Mouse (Mus musculus) stomach, embryonic 14.5 days (tissue): ENCODE results near the gene Il5. TPM values are rescaled to one million over a fixed set of nuclear protein-coding genes. Genes with fewer than 3 reads are reported as not detected.

Experiments
- ATAC-seq: fragments of 200-750 bp; cut with Nextera tagmentation; 2 replicates; pipeline ENCODE4 v1.8.0; 2017; ENCODE audit warnings: low read depth, moderate TSS enrichment; ENCODE audit not compliant: insufficient number of reproducible peaks, insufficient read depth, low FRiP score
- H3K27ac ChIP-seq: fragments of 300-500 bp; sonication (generic); 2 replicates; pipeline ENCODE4 v1.5.1; 2014; ENCODE audit warnings: mild to moderate bottlenecking, low read length, moderate library complexity, mixed read lengths
- H3K27me3 ChIP-seq: fragments of 300-500 bp; sonication (generic); 2 replicates; pipeline ENCODE4 v1.6.1; 2014; ENCODE audit warnings: low read length, control low read depth, mixed read lengths; ENCODE audit not compliant: control insufficient read depth, insufficient read depth
- H3K36me3 ChIP-seq: fragments of 300-500 bp; sonication (generic); 2 replicates; pipeline ENCODE4 v1.6.1; 2014; ENCODE audit warnings: mild to moderate bottlenecking, control low read depth, low read length, moderate library complexity, mixed read lengths; ENCODE audit not compliant: control insufficient read depth, insufficient read depth
- H3K4me1 ChIP-seq: fragments of 300-500 bp; sonication (generic); 2 replicates; pipeline ENCODE4 v1.6.1; 2014; ENCODE audit warnings: low read length, control low read depth, mixed read lengths; ENCODE audit not compliant: control insufficient read depth, insufficient read depth
- H3K4me2 ChIP-seq: fragments of 300-500 bp; sonication (generic); replicated peaks from 2 replicates; pipeline ENCODE4 v1.6.1; 2014; ENCODE audit warnings: low read depth, low read length, control low read depth
- H3K4me3 ChIP-seq: fragments of 300-500 bp; sonication (generic); 2 replicates; pipeline ENCODE4 v1.5.1; 2014; ENCODE audit warnings: low read depth, low read length, control low read depth
- H3K9ac ChIP-seq: fragments of 300-500 bp; sonication (generic); replicated peaks from 2 replicates; pipeline ENCODE4 v1.6.1; 2014; ENCODE audit warnings: low read depth, mild to moderate bottlenecking, control low read depth, low read length, moderate library complexity, mixed read lengths
- H3K9me3 ChIP-seq: fragments of 300-500 bp; sonication (generic); 2 replicates; pipeline ENCODE4 v1.6.1; 2016; ENCODE audit warnings: low read depth, low read length, control low read depth; ENCODE audit not compliant: control insufficient read depth
- WGBS: fragments of 180-500 bp; shearing (Covaris S2); extraction: QIAGEN DNeasy Blood & Tissue Kit; methylation state at CpG from one replicate; pipeline ENCODE4 v1.1.7; 2014; 5-methylcytosine and 5-hydroxymethylcytosine counted together
- polyA plus RNA-seq: library from polyadenylated mRNA; unstranded; fragments of >200 nt; fragmentation: Nextera tagmentation; extraction: Ambion mirVana; gene quantifications from 2 replicates; pipeline ENCODE4 v1.2.1, GENCODE M21; 2014

Il5 gene
- polyA plus RNA-seq, 1 experiment from 2014 or later: not detected

- peak overlapping the region; percentile 77 for H3K4me3 ChIP-seq
- H3K4me2 ChIP-seq: peak overlapping the region; percentile 63
- no peaks in the 10 kb centered on the region for H3K27me3 ChIP-seq
- H3K36me3 ChIP-seq: peaks cover 8% of the 10 kb centered on the region
- peak overlapping the region; percentile 77 for H3K9ac ChIP-seq
- H3K27ac ChIP-seq: peak overlapping the region; percentile 87
- 7% methylated on average over 29 of the region's 29 CpGs for WGBS
- ATAC-seq: peak; percentile 64; the same call in 1 of the 2 replicates
- H3K4me1 ChIP-seq: 0 out of 2 replicates have a peak, but pooled peaks cover 3% of the 10 kb centered on the region
- H3K9me3 ChIP-seq: no peaks in the 10 kb centered on the region
Observed at GRCm38 (mm10) chr11:53706236-53706933, 14.2 kb upstream of the Il5 start.

- Histone ChIP-seq H3K9ac (peak within 1 kb of the TSS; percentile 77), H3K4me3 (peak within 1 kb of the TSS; percentile 77), H3K27ac (peak within 1 kb of the TSS; percentile 87), H3K27me3 (no peaks in the 10 kb centered on the region), H3K4me2 (peak within 1 kb of the TSS; percentile 63), H3K36me3 (peaks cover 5% of the 10 kb centered on the region), H3K4me1 (0 out of 2 replicates have a peak, but pooled peaks cover 3% of the 10 kb centered on the region), H3K9me3 (no peaks in the 10 kb centered on the region)
- peak; percentile 96 for ATAC-seq
- WGBS: 4% methylated on average over 55 of the region's 55 CpGs
Observed at GRCm38 (mm10) chr11:53706934-53707717, 13.5 kb upstream of the Il5 start, which contains the start of gene Rad50. Gene Rad50 (minus strand): TSS chr11:53707319.

- H3K36me3 ChIP-seq: peaks cover 5% of the 10 kb centered on the region
- H3K4me3 ChIP-seq: peak overlapping the region; percentile 77
- peak overlapping the region; percentile 77; the same call in 1 of the 2 replicates for H3K9ac ChIP-seq
- H3K27me3 ChIP-seq: no peaks in the 10 kb centered on the region
- peak overlapping the region; percentile 87; the same call in 1 of the 2 replicates for H3K27ac ChIP-seq
- peak overlapping the region; percentile 63 for H3K4me2 ChIP-seq
- ATAC-seq: no peak
- no peaks in the 10 kb centered on the region for H3K9me3 ChIP-seq
- H3K4me1 ChIP-seq: 0 out of 2 replicates have a peak, but pooled peaks cover 3% of the 10 kb centered on the region
- 83% methylated on average over 3 of the region's 3 CpGs for WGBS
Observed at GRCm38 (mm10) chr11:53707718-53708009, 12.9 kb upstream of the Il5 start.

- H3K4me1 ChIP-seq: no peaks in the 10 kb centered on the region
- H3K27me3 ChIP-seq: no peaks in the 10 kb centered on the region
- H3K36me3 ChIP-seq: no peaks in the 10 kb centered on the region
- 81% methylated on average over 1 of the region's 1 CpGs for WGBS
- no peak overlapping the region for H3K27ac ChIP-seq
- no peak overlapping the region for H3K9ac ChIP-seq
- H3K9me3 ChIP-seq: no peaks in the 10 kb centered on the region
- H3K4me2 ChIP-seq: no peak overlapping the region
- ATAC-seq: no peak
- no peak overlapping the region for H3K4me3 ChIP-seq
Observed at GRCm38 (mm10) chr11:53719701-53720100, 893 bp upstream of the Il5 start.

- H3K27ac ChIP-seq: no peak overlapping the region
- ATAC-seq: no peak
Observed at GRCm38 (mm10) chr11:53731457-53731856, 10.9 kb downstream of the Il5 start.

GRCm38 (mm10) chr11:53732244-53732643, 11.7 kb downstream of the Il5 start:
- no peaks in the 10 kb centered on the region for H3K36me3 ChIP-seq
- ATAC-seq: no peak
- no peaks in the 10 kb centered on the region for H3K9me3 ChIP-seq
- H3K27ac ChIP-seq: no peak overlapping the region
- H3K4me2 ChIP-seq: no peak overlapping the region
- no peaks in the 10 kb centered on the region for H3K27me3 ChIP-seq
- no peaks in the 10 kb centered on the region for H3K4me1 ChIP-seq
- H3K4me3 ChIP-seq: no peak overlapping the region
- H3K9ac ChIP-seq: no peak overlapping the region
- 87% methylated on average over 8 of the region's 8 CpGs for WGBS

More at GRCm38 (mm10) chr11:53731457-53731856, 10.9 kb downstream of the Il5 start:
- Histone ChIP-seq H3K27me3 (no peaks in the 10 kb centered on the region), H3K9me3 (no peaks in the 10 kb centered on the region), H3K9ac (no peak overlapping the region), H3K4me3 (no peak overlapping the region), H3K4me1 (no peaks in the 10 kb centered on the region), H3K36me3 (no peaks in the 10 kb centered on the region), H3K4me2 (no peak overlapping the region)
- WGBS: 97% methylated on average over 7 of the region's 7 CpGs

GRCm38 (mm10) chr11:53733824-53734223, 13.2 kb downstream of the Il5 start:
- H3K9me3 ChIP-seq: no peaks in the 10 kb centered on the region
- H3K36me3 ChIP-seq: no peaks in the 10 kb centered on the region
- H3K9ac ChIP-seq: no peak overlapping the region
- no peaks in the 10 kb centered on the region for H3K4me1 ChIP-seq
- no peak overlapping the region for H3K4me2 ChIP-seq
- H3K27ac ChIP-seq: no peak overlapping the region
- ATAC-seq: no peak
- no peak overlapping the region for H3K4me3 ChIP-seq
- WGBS: 90% methylated on average over 7 of the region's 7 CpGs
- H3K27me3 ChIP-seq: no peaks in the 10 kb centered on the region

GRCm38 (mm10) chr11:53734431-53734830, 13.8 kb downstream of the Il5 start:
- Histone ChIP-seq H3K9me3 (no peaks in the 10 kb centered on the region), H3K4me3 (no peak overlapping the region), H3K4me2 (no peak overlapping the region), H3K36me3 (no peaks in the 10 kb centered on the region), H3K4me1 (no peaks in the 10 kb centered on the region), H3K27ac (no peak overlapping the region), H3K27me3 (no peaks in the 10 kb centered on the region), H3K9ac (no peak overlapping the region)
- WGBS: 85% methylated on average over 2 of the region's 2 CpGs
- no peak for ATAC-seq
